ENCODE assay signal across 7 mouse cellular contexts in genomic region chr7:36709239-36709638, GRCm38 (mm10). TPM values are rescaled to one million over a fixed set of nuclear protein-coding genes. Genes with fewer than 3 reads are reported as not detected.
DNase-seq lines count a peak whose midpoint lies in the region; ATAC-seq and TF ChIP-seq lines count a peak whose summit lies in the region.

No protein-coding gene starts in this region.

- H3K4me3 ChIP-seq in midbrain, embryonic 11.5 days (ENCODE audit: low read depth, low read length), result no peak overlapping the region
- no peak overlapping the region for H3K4me3 ChIP-seq in midbrain, embryonic 15.5 days
- no peak overlapping the region for H3K4me3 ChIP-seq in embryonic fibroblast, embryonic 13.5 days (ENCODE audit: insufficient read depth, low read length)
- H3K4me3 ChIP-seq in hindbrain, embryonic 11.5 days (ENCODE audit: low read depth, low read length), result no peak overlapping the region

- DNase-seq in midbrain, embryonic 11.5 days (ENCODE audit: low spot score, missing footprints), result peak; percentile 88
- DNase-seq in hindbrain, embryonic 11.5 days (ENCODE audit: low spot score), result peak; percentile 73
- peak; percentile 73 to 86 for DNase-seq in lung, postnatal 4 days
- no peak for DNase-seq in spleen, adult 12 weeks (ENCODE audit: low spot score)
- DNase-seq in cerebellum, adult 9-10 months, result no peak

- peaks cover 22% of the 10 kb centered on the region for H3K4me1 ChIP-seq in midbrain, embryonic 11.5 days (ENCODE audit: control insufficient read depth, insufficient read depth, low read length)
- H3K4me1 ChIP-seq in midbrain, embryonic 15.5 days, result peaks cover 44% of the 10 kb centered on the region
- peaks cover 11% of the 10 kb centered on the region; the same call in 1 of the 2 replicates for H3K4me1 ChIP-seq in embryonic fibroblast, embryonic 13.5 days (ENCODE audit: control insufficient read depth, insufficient read depth, low read length)
- peaks cover 6% of the 10 kb centered on the region; the same call in 1 of the 2 replicates for H3K4me1 ChIP-seq in hindbrain, embryonic 11.5 days (replicated peaks; ENCODE audit: control insufficient read depth, insufficient read depth, low read length)

- no peak for TF ChIP-seq POLR2A in embryonic fibroblast, embryonic 13.5 days (IDR thresholded peaks at IDR 0.05; ENCODE audit: low read depth, low read length)

- no peaks in the 10 kb centered on the region for H3K9me3 ChIP-seq in midbrain, embryonic 11.5 days (ENCODE audit: control insufficient read depth, low read length)
- no peaks in the 10 kb centered on the region for H3K9me3 ChIP-seq in midbrain, embryonic 15.5 days
- H3K9me3 ChIP-seq in hindbrain, embryonic 11.5 days (ENCODE audit: control insufficient read depth, low read length), result no peaks in the 10 kb centered on the region

- no peak overlapping the region for H3K4me2 ChIP-seq in midbrain, embryonic 11.5 days
- H3K4me2 ChIP-seq in midbrain, embryonic 15.5 days, result no peak overlapping the region
- no peak overlapping the region for H3K4me2 ChIP-seq in hindbrain, embryonic 11.5 days (replicated peaks; ENCODE audit: low read depth, low read length)

- ATAC-seq in midbrain, embryonic 11.5 days (ENCODE audit: low FRiP score), result peak; percentile 58; the same call in 1 of the 2 replicates
- ATAC-seq in midbrain, embryonic 15.5 days (replicated peaks), result no peak
- peak; percentile 38 for ATAC-seq in hindbrain, embryonic 11.5 days (ENCODE audit: low FRiP score)

- no peaks in the 10 kb centered on the region for H3K36me3 ChIP-seq in midbrain, embryonic 11.5 days (ENCODE audit: control insufficient read depth, insufficient read depth, low read length)
- no peaks in the 10 kb centered on the region for H3K36me3 ChIP-seq in midbrain, embryonic 15.5 days (replicated peaks)
- H3K36me3 ChIP-seq in hindbrain, embryonic 11.5 days (ENCODE audit: control insufficient read depth, insufficient read depth, low read length), result no peaks in the 10 kb centered on the region

- no peak overlapping the region for H3K9ac ChIP-seq in midbrain, embryonic 11.5 days (ENCODE audit: low read length)
- no peak overlapping the region for H3K9ac ChIP-seq in midbrain, embryonic 15.5 days
- no peak overlapping the region for H3K9ac ChIP-seq in hindbrain, embryonic 11.5 days (ENCODE audit: low read depth, low read length)

- peak; percentile 47; the same call in 1 of the 2 replicates for TF ChIP-seq CTCF in embryonic fibroblast, embryonic 13.5 days (IDR thresholded peaks at IDR 0.05; ENCODE audit: borderline replicate concordance, insufficient read depth, low read length)

- H3K27me3 ChIP-seq in midbrain, embryonic 11.5 days (ENCODE audit: control insufficient read depth, insufficient read depth, low read length), result no peaks in the 10 kb centered on the region
- no peaks in the 10 kb centered on the region for H3K27me3 ChIP-seq in midbrain, embryonic 15.5 days (replicated peaks)
- no peaks in the 10 kb centered on the region for H3K27me3 ChIP-seq in hindbrain, embryonic 11.5 days (ENCODE audit: control insufficient read depth, insufficient read depth, low read length)

- H3K27ac ChIP-seq in midbrain, embryonic 11.5 days (ENCODE audit: low read depth, low read length), result no peak overlapping the region
- no peak overlapping the region for H3K27ac ChIP-seq in midbrain, embryonic 15.5 days
- no peak overlapping the region for H3K27ac ChIP-seq in embryonic fibroblast, embryonic 13.5 days (ENCODE audit: insufficient read depth, low read length)
- peak overlapping the region; percentile 84 for H3K27ac ChIP-seq in hindbrain, embryonic 11.5 days (ENCODE audit: low read depth, low read length)

- WGBS in midbrain, embryonic 11.5 days, result 21% methylated on average over 2 of the region's 2 CpGs
- 19% methylated on average over 2 of the region's 2 CpGs for WGBS in midbrain, embryonic 15.5 days
- 8% methylated on average over 2 of the region's 2 CpGs for whole genome bisulfite sequencing in hindbrain, embryonic 11.5 days

RNA-seq across cellular contexts. Expression of gene Tshz3, which starts 11.3 kb away (rescaled TPM):
- 3.2 and 4.1 TPM in 2 replicates for polyA plus RNA-seq in midbrain, embryonic 11.5 days (2014; fragmentation: Nextera tagmentation; extraction: Ambion mirVana)
- 9.8 and 11.1 TPM in 2 replicates for polyA plus RNA-seq in midbrain, embryonic 15.5 days (2015; fragmentation: Nextera tagmentation; extraction: Ambion mirVana)
- polyA plus RNA-seq in embryonic fibroblast, embryonic 13.5 days (2011; ENCODE audit: insufficient read length, low read depth, missing spikeins), result 12.8 and 14.0 TPM in 2 replicates
- polyA plus RNA-seq in hindbrain, embryonic 11.5 days (2014; fragmentation: Nextera tagmentation; extraction: Ambion mirVana), result 14.4 and 21.3 TPM in 2 replicates

Comparison
In these comparisons a context has a peak if more than half of its experiments do, and no peak if none do; other contexts are left out.
1. DNase-seq: peak in midbrain, embryonic 11.5 days (single experiment), hindbrain, embryonic 11.5 days (single experiment) and lung, postnatal 4 days (2 of 2); none in spleen, adult 12 weeks (single experiment) and cerebellum, adult 9-10 months (single experiment).